Mouse (Mus musculus): ENCODE measurements around the gene Rdh7.
A peak's percentile ranks its signal among the peaks of the same experiment; 100 is the strongest.
"Not testable (repeated sequence)": the region's sequence is repeated elsewhere in the genome, so short reads cannot be mapped to it uniquely, and the experiment has no call there.

The Rdh7 gene

GRCm38 (mm10) chr10:127888605-127889004 lies at the start of gene Rdh7:
Rdh7 (minus strand) TSS chr10:127888817.
- no peak for DNase-seq (ENCODE audit: low read depth, low spot score)

- DNase-seq (ENCODE audit: low read depth, low spot score) = peak; percentile 73
Measured at GRCm38 (mm10) chr10:127937428-127938010, 48.9 kb upstream of the Rdh7 start.

- DNase-seq (ENCODE audit: low read depth, low spot score) = no peak
Measured at GRCm38 (mm10) chr10:127936747-127937409, 48.3 kb upstream of the Rdh7 start.

GRCm38 (mm10) chr10:127936271-127936670 lies 47.7 kb upstream of the Rdh7 start:
- DNase-seq (ENCODE audit: low read depth, low spot score) = no peak

- no peak for DNase-seq (ENCODE audit: low read depth, low spot score)
Measured at GRCm38 (mm10) chr10:127932290-127932926, 43.8 kb upstream of the Rdh7 start.

- DNase-seq (ENCODE audit: low read depth, low spot score) = no peak
Measured at GRCm38 (mm10) chr10:127927737-127928136, 39.1 kb upstream of the Rdh7 start.

GRCm38 (mm10) chr10:127924597-127925378 lies 36.2 kb upstream of the Rdh7 start:
- DNase-seq (ENCODE audit: low read depth, low spot score) = no peak

GRCm38 (mm10) chr10:127923024-127923423 lies 34.4 kb upstream of the Rdh7 start:
- DNase-seq (ENCODE audit: low read depth, low spot score) = no peak

- DNase-seq (ENCODE audit: low read depth, low spot score) = no peak
Measured at GRCm38 (mm10) chr10:127922241-127922640, 33.6 kb upstream of the Rdh7 start.

GRCm38 (mm10) chr10:127917651-127918050 lies 29.0 kb upstream of the Rdh7 start:
- no peak for DNase-seq (ENCODE audit: low read depth, low spot score)

GRCm38 (mm10) chr10:127917183-127917582 lies 28.6 kb upstream of the Rdh7 start:
- DNase-seq (ENCODE audit: low read depth, low spot score) = not testable (repeated sequence)

GRCm38 (mm10) chr10:127915578-127915977 lies 27.0 kb upstream of the Rdh7 start:
- DNase-seq (ENCODE audit: low read depth, low spot score) = no peak

GRCm38 (mm10) chr10:127907386-127907951 lies 18.9 kb upstream of the Rdh7 start:
- DNase-seq (ENCODE audit: low read depth, low spot score) = no peak

- DNase-seq (ENCODE audit: low read depth, low spot score) = no peak
Measured at GRCm38 (mm10) chr10:127906138-127906537, 17.5 kb upstream of the Rdh7 start.

- DNase-seq (ENCODE audit: low read depth, low spot score) = no peak
Measured at GRCm38 (mm10) chr10:127904718-127905446, 16.3 kb upstream of the Rdh7 start.

GRCm38 (mm10) chr10:127903116-127903515 lies 14.5 kb upstream of the Rdh7 start:
- DNase-seq (ENCODE audit: low read depth, low spot score) = no peak

GRCm38 (mm10) chr10:127901751-127902150 lies 13.1 kb upstream of the Rdh7 start:
- no peak for DNase-seq (ENCODE audit: low read depth, low spot score)

GRCm38 (mm10) chr10:127899783-127900182 lies 11.2 kb upstream of the Rdh7 start:
- no peak for DNase-seq (ENCODE audit: low read depth, low spot score)

- DNase-seq (ENCODE audit: low read depth, low spot score) = no peak
Measured at GRCm38 (mm10) chr10:127898218-127898617, 9.6 kb upstream of the Rdh7 start, which contains the start of gene Sdr9c7. Sdr9c7 (plus strand) TSS chr10:127898518.

GRCm38 (mm10) chr10:127897506-127897905 lies 8.9 kb upstream of the Rdh7 start:
- no peak for DNase-seq (ENCODE audit: low read depth, low spot score)

- no peak for DNase-seq (ENCODE audit: low read depth, low spot score)
Measured at GRCm38 (mm10) chr10:127896705-127897104, 8.1 kb upstream of the Rdh7 start.

All from mesoderm, embryonic 11.5 days (tissue).